Mouse (Mus musculus) heart, embryonic 12.5 days (tissue): ENCODE measurements around the gene Shf. TPM values are rescaled to one million over a fixed set of nuclear protein-coding genes. Genes with fewer than 3 reads are reported as not detected.

Experiments
- ATAC-seq: fragments of 200-750 bp; cut with Nextera tagmentation; 2 replicates; pipeline ENCODE4 v1.8.0; 2017; ENCODE audit warnings: moderate TSS enrichment, moderate library complexity; ENCODE audit not compliant: insufficient number of reproducible peaks, low FRiP score
- H3K27ac ChIP-seq: fragments of 300-500 bp; sonication (generic); 2 replicates; pipeline ENCODE4 v1.5.1; 2016; ENCODE audit warnings: mild to moderate bottlenecking, moderate library complexity; ENCODE audit not compliant: poor library complexity, severe bottlenecking
- H3K27me3 ChIP-seq: fragments of 300-500 bp; sonication (generic); replicated peaks from 2 replicates; pipeline ENCODE4 v1.6.1; 2016; ENCODE audit warnings: mild to moderate bottlenecking, moderate library complexity
- H3K36me3 ChIP-seq: fragments of 300-500 bp; sonication (generic); 2 replicates; pipeline ENCODE4 v1.6.1; 2016; ENCODE audit warnings: mild to moderate bottlenecking, moderate library complexity
- H3K4me1 ChIP-seq: fragments of 300-500 bp; sonication (generic); replicated peaks from 2 replicates; pipeline ENCODE4 v1.6.1; 2016; ENCODE audit warnings: mild to moderate bottlenecking
- H3K4me2 ChIP-seq: fragments of 300-500 bp; sonication (generic); 2 replicates; pipeline ENCODE4 v1.6.1; 2016; ENCODE audit warnings: mild to moderate bottlenecking, moderate library complexity
- H3K4me3 ChIP-seq: fragments of 300-500 bp; sonication (generic); 2 replicates; pipeline ENCODE4 v1.5.1; 2016; ENCODE audit warnings: mild to moderate bottlenecking
- H3K9ac ChIP-seq: fragments of 300-500 bp; sonication (generic); 2 replicates; pipeline ENCODE4 v1.6.1; 2016; ENCODE audit warnings: mild to moderate bottlenecking, moderate library complexity
- H3K9me3 ChIP-seq: fragments of 300-500 bp; sonication (generic); replicated peaks from 2 replicates; pipeline ENCODE4 v1.6.1; 2016; ENCODE audit warnings: mild to moderate bottlenecking, moderate library complexity
- WGBS: fragments of 180-500 bp; shearing (Covaris S2); methylation state at CpG from one replicate; pipeline ENCODE4 v1.1.7; 2016; 5-methylcytosine and 5-hydroxymethylcytosine counted together
- polyA plus RNA-seq: library from polyadenylated mRNA; unstranded; fragments of >200 nt; fragmentation: Nextera tagmentation; extraction: Ambion mirVana; gene quantifications from 2 replicates; pipeline ENCODE4 v1.2.1, GENCODE M21; 2016

The Shf gene
- polyA plus RNA-seq, 1 experiment from 2014 or later, result 2.9 TPM

- Histone ChIP-seq H3K4me2 (no peak overlapping the region), H3K36me3 (peaks cover 19% of the 10 kb centered on the region), H3K4me1 (peaks cover 19% of the 10 kb centered on the region), H3K4me3 (no peak overlapping the region), H3K9me3 (no peaks in the 10 kb centered on the region), H3K27me3 (no peaks in the 10 kb centered on the region), H3K27ac (no peak overlapping the region), H3K9ac (no peak overlapping the region)
- WGBS, result 82% methylated on average over 6 of the region's 6 CpGs
- ATAC-seq, result no peak
These were observed 7.8 kb downstream of the Shf start for GRCm38 (mm10) chr2:122361181-122361580.

- H3K4me2 ChIP-seq, result no peak overlapping the region
- H3K4me1 ChIP-seq, result peaks cover 17% of the 10 kb centered on the region; the same call in 1 of the 2 replicates
- H3K27ac ChIP-seq, result no peak overlapping the region
- no peak for ATAC-seq
- no peaks in the 10 kb centered on the region for H3K9me3 ChIP-seq
- 64% methylated on average over 6 of the region's 6 CpGs for WGBS
- no peaks in the 10 kb centered on the region for H3K27me3 ChIP-seq
- H3K4me3 ChIP-seq, result no peak overlapping the region
- peaks cover 20% of the 10 kb centered on the region for H3K36me3 ChIP-seq
- H3K9ac ChIP-seq, result no peak overlapping the region
These were observed 8.7 kb downstream of the Shf start for GRCm38 (mm10) chr2:122360310-122360709.

- Histone ChIP-seq H3K27ac (no peak overlapping the region), H3K27me3 (no peaks in the 10 kb centered on the region), H3K36me3 (peaks cover 25% of the 10 kb centered on the region), H3K4me1 (peaks cover 16% of the 10 kb centered on the region), H3K4me3 (no peak overlapping the region), H3K4me2 (no peak overlapping the region), H3K9me3 (no peaks in the 10 kb centered on the region), H3K9ac (no peak overlapping the region)
- WGBS, result 72% methylated on average over 3 of the region's 3 CpGs
- ATAC-seq, result no peak
These were observed 12.8 kb downstream of the Shf start for GRCm38 (mm10) chr2:122356187-122356586.

GRCm38 (mm10) chr2:122355389-122355788 is 13.6 kb downstream of the Shf start:
- Histone ChIP-seq H3K4me1 (peaks cover 16% of the 10 kb centered on the region), H3K9me3 (no peaks in the 10 kb centered on the region), H3K27me3 (no peaks in the 10 kb centered on the region), H3K4me3 (no peak overlapping the region), H3K36me3 (peaks cover 25% of the 10 kb centered on the region), H3K9ac (no peak overlapping the region), H3K4me2 (no peak overlapping the region), H3K27ac (no peak overlapping the region)
- 80% methylated on average over 5 of the region's 5 CpGs for WGBS
- ATAC-seq, result no peak

- 61% methylated on average over 12 of the region's 12 CpGs for WGBS
- H3K36me3 ChIP-seq, result peaks cover 25% of the 10 kb centered on the region
These were observed 14.6 kb downstream of the Shf start for GRCm38 (mm10) chr2:122354191-122354929.

GRCm38 (mm10) chr2:122353765-122354164 is 15.2 kb downstream of the Shf start:
- 87% methylated on average over 8 of the region's 8 CpGs for WGBS
- no peak for ATAC-seq

More at GRCm38 (mm10) chr2:122354191-122354929, 14.6 kb downstream of the Shf start:
- Histone ChIP-seq H3K27ac (no peak overlapping the region), H3K9me3 (no peaks in the 10 kb centered on the region), H3K4me2 (no peak overlapping the region), H3K27me3 (no peaks in the 10 kb centered on the region), H3K9ac (no peak overlapping the region), H3K4me3 (no peak overlapping the region), H3K4me1 (peaks cover 23% of the 10 kb centered on the region)
- ATAC-seq, result no peak

GRCm38 (mm10) chr2:122352992-122353391 is 16.0 kb downstream of the Shf start:
- no peaks in the 10 kb centered on the region for H3K27me3 ChIP-seq
- H3K4me1 ChIP-seq, result peaks cover 31% of the 10 kb centered on the region
- H3K9ac ChIP-seq, result no peak overlapping the region
- ATAC-seq, result no peak
- no peak overlapping the region for H3K27ac ChIP-seq
- no peaks in the 10 kb centered on the region for H3K9me3 ChIP-seq
- H3K4me2 ChIP-seq, result no peak overlapping the region
- H3K36me3 ChIP-seq, result peaks cover 22% of the 10 kb centered on the region
- H3K4me3 ChIP-seq, result no peak overlapping the region
- WGBS, result 67% methylated on average over 6 of the region's 6 CpGs

More at GRCm38 (mm10) chr2:122353765-122354164, 15.2 kb downstream of the Shf start:
- no peak overlapping the region for H3K4me2 ChIP-seq
- peaks cover 27% of the 10 kb centered on the region for H3K4me1 ChIP-seq
- peaks cover 22% of the 10 kb centered on the region for H3K36me3 ChIP-seq
- H3K9me3 ChIP-seq, result no peaks in the 10 kb centered on the region
- no peaks in the 10 kb centered on the region for H3K27me3 ChIP-seq
- H3K27ac ChIP-seq, result no peak overlapping the region
- H3K9ac ChIP-seq, result no peak overlapping the region
- H3K4me3 ChIP-seq, result no peak overlapping the region

GRCm38 (mm10) chr2:122351931-122352329 is 17.0 kb downstream of the Shf start:
- no peak for ATAC-seq
- H3K4me3 ChIP-seq, result no peak overlapping the region
- no peaks in the 10 kb centered on the region; the same call in 1 of the 2 replicates for H3K27me3 ChIP-seq
- H3K9ac ChIP-seq, result no peak overlapping the region
- 71% methylated on average over 4 of the region's 4 CpGs for WGBS
- no peak overlapping the region for H3K27ac ChIP-seq
- H3K4me2 ChIP-seq, result no peak overlapping the region
- H3K36me3 ChIP-seq, result peaks cover 18% of the 10 kb centered on the region
- peaks cover 34% of the 10 kb centered on the region for H3K4me1 ChIP-seq
- no peaks in the 10 kb centered on the region for H3K9me3 ChIP-seq

GRCm38 (mm10) chr2:122351156-122351930 is 17.6 kb downstream of the Shf start:
- no peaks in the 10 kb centered on the region for H3K9me3 ChIP-seq
- H3K27me3 ChIP-seq, result no peaks in the 10 kb centered on the region; the same call in 1 of the 2 replicates
- no peak overlapping the region for H3K9ac ChIP-seq
- peaks cover 14% of the 10 kb centered on the region for H3K36me3 ChIP-seq
- peaks cover 34% of the 10 kb centered on the region for H3K4me1 ChIP-seq
- no peak overlapping the region for H3K4me2 ChIP-seq
- H3K4me3 ChIP-seq, result no peak overlapping the region
- 66% methylated on average over 5 of the region's 5 CpGs for WGBS
- no peak overlapping the region for H3K27ac ChIP-seq
- no peak for ATAC-seq

- H3K9me3 ChIP-seq, result no peaks in the 10 kb centered on the region
- peaks cover 30% of the 10 kb centered on the region for H3K4me1 ChIP-seq
- H3K4me3 ChIP-seq, result peak overlapping the region; percentile 70
- H3K27me3 ChIP-seq, result no peaks in the 10 kb centered on the region; the same call in 1 of the 2 replicates
- H3K36me3 ChIP-seq, result peaks cover 8% of the 10 kb centered on the region
- peak overlapping the region; percentile 97 for H3K27ac ChIP-seq
- H3K9ac ChIP-seq, result peak overlapping the region; percentile 88
- ATAC-seq, result peak; percentile 55; the same call in 1 of the 2 replicates
- H3K4me2 ChIP-seq, result peak overlapping the region; percentile 81
- WGBS, result 7% methylated on average over 14 of the region's 14 CpGs
These were observed 19.7 kb downstream of the Shf start for GRCm38 (mm10) chr2:122349136-122349785.
